Mouse (Mus musculus) liver, embryonic 14.5 days (tissue): ENCODE data around the gene Hyls1.

ENCODE experiments used
- CTCF ChIP-seq: IDR thresholded peaks from 2 replicates; pipeline ENCODE4 v1.5.1; 2016; ENCODE audit warnings: antibody characterized with exemption, low read depth, control low read depth
- EP300 ChIP-seq: IDR thresholded peaks from 2 replicates; pipeline ENCODE4 v1.6.1; 2016; ENCODE audit warnings: antibody characterized with exemption, low read depth

GRCm38 (mm10) chr9:35561076-35561475 is 9.1 kb downstream of the Hyls1 start:
- TF ChIP-seq CTCF (no peak), EP300 (no peak)
